Comparison of ENCODE assay signal across 24 mouse cellular contexts in the genomic region with DNA sequence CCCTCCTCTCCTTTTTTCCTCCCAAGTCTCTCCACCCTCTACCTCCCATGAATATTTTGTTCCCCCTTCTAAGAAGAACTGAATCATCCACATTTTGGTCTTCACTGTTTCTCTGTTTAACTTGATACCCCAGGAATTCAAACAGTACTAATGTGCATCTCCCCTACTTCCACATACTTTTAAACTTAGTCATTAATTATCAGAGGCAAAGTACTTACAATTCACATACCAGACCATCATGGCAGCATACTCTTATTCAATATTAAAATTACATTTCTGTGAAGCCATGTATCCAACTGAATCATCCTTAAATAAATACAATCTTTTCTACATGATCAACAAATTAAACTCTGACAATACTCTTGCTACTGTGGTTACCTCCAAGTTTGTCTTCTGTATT.
DNase-seq lines count a peak whose midpoint lies in the region; ATAC-seq and TF ChIP-seq lines count a peak whose summit lies in the region.
"Had no signal": no experiment of that assay in that cellular context is flagged by ENCODE, and none has a peak within 500 bp of the region (broad histone marks: within the 10 kb centered on the region; RNA-seq: fewer than 3 reads in every experiment).

No protein-coding gene starts in this region.

- H3K27me3 ChIP-seq in kidney, postnatal 0 days (ENCODE audit: insufficient read depth, low read length), result no peaks in the 10 kb centered on the region
- no peaks in the 10 kb centered on the region for H3K27me3 ChIP-seq in Patski
- H3K27me3 ChIP-seq: CH12.LX had no signal

- H3K4me2 ChIP-seq in kidney, postnatal 0 days (ENCODE audit: low read length), result no peak overlapping the region

- CTCF ChIA-PET in Patski (lab: Charles Lee), result no interaction called here

- no peaks in the 10 kb centered on the region for H3K4me1 ChIP-seq in kidney, postnatal 0 days (replicated peaks; ENCODE audit: insufficient read depth, low read length)

- in situ Hi-C loops in Patski (cut with MboI; ENCODE audit: low pct_unique_long_range_greater_than_20kb), result no loop called here

- no peak overlapping the region for H3K9ac ChIP-seq in kidney, postnatal 0 days (ENCODE audit: low read depth, low read length)

- H3K27ac ChIP-seq in kidney, postnatal 0 days, result no peak overlapping the region

- DNase-seq in kidney, postnatal 0 days (ENCODE audit: low spot score), result peak; percentile 21
- DNase-seq in kidney, adult 18-20 months, result no peak
- DNase-seq in 3T3-L1 (ENCODE audit: low read depth, low spot score) (peak; percentile 28), Patski (ENCODE audit: low read depth, low spot score) (no peak)
- DNase-seq in Muller cell, postnatal 12 days (ENCODE audit: inconsistent ontology term), result peak; percentile 75
- no peak for DNase-seq in neural tube, embryonic 10.5 days (ENCODE audit: extremely low spot score, low spot score)
- DNase-seq in cerebellum, adult 8-10 months, result no peak
- DNase-seq: adrenal gland, adult 2 months; adrenal gland, adult 8-10 months; adrenal gland, postnatal 10 days; adrenal gland, postnatal 14 days; adrenal gland, postnatal 25 days; adrenal gland, postnatal 36 days; B cell, adult 2 months; cerebellum, adult 11 months; cerebellum, adult 11-12 months; cerebellum, adult 18-20 months; cerebellum, adult 2 months; cerebellum, adult 9-10 months had no signal

- no peaks in the 10 kb centered on the region for H3K9me3 ChIP-seq in kidney, postnatal 0 days (replicated peaks; ENCODE audit: low read length)
- H3K9me3 ChIP-seq: G1E had no signal

- no peak for TF ChIP-seq CTCF in kidney, postnatal 0 days (IDR thresholded peaks at IDR 0.05; ENCODE audit: low read depth)
- TF ChIP-seq CTCF in Patski (IDR thresholded peaks at IDR 0.05), result no peak

- ATAC-seq in kidney, postnatal 0 days (replicated peaks; ENCODE audit: low FRiP score, low read depth), result no peak
- ATAC-seq in Patski, result peak; percentile 57
- ATAC-seq in megakaryocyte-erythroid progenitor cell, adult 5-6 weeks (replicated peaks; ENCODE audit: low FRiP score, low TSS enrichment, poor library complexity, severe bottlenecking), result no peak
- ATAC-seq: activated CD4-positive, CD25-positive, alpha-beta regulatory T cell, adult 4 months; CD4-positive, CD25-positive, alpha-beta regulatory T cell, adult 4 months had no signal

- H3K4me3 ChIP-seq in kidney, postnatal 0 days (replicated peaks; ENCODE audit: low read depth, low read length), result no peak overlapping the region

- POLR2A ChIA-PET in Patski (lab: Charles Lee), result no interaction called here

- H3K36me3 ChIP-seq in kidney, postnatal 0 days (ENCODE audit: insufficient read depth, low read length), result no peaks in the 10 kb centered on the region
- H3K36me3 ChIP-seq: G1E had no signal

Comparison
In these comparisons a context has a peak if more than half of its experiments do, and no peak if none do; other contexts are left out.
1. DNase-seq: peak in kidney, postnatal 0 days (single experiment), 3T3-L1 (single experiment) and Muller cell, postnatal 12 days (single experiment); none in kidney, adult 18-20 months (single experiment), Patski (single experiment), neural tube, embryonic 10.5 days (single experiment) and cerebellum, adult 8-10 months (single experiment).